8 mouse cellular contexts compared by ENCODE assay signal in the genomic region with DNA sequence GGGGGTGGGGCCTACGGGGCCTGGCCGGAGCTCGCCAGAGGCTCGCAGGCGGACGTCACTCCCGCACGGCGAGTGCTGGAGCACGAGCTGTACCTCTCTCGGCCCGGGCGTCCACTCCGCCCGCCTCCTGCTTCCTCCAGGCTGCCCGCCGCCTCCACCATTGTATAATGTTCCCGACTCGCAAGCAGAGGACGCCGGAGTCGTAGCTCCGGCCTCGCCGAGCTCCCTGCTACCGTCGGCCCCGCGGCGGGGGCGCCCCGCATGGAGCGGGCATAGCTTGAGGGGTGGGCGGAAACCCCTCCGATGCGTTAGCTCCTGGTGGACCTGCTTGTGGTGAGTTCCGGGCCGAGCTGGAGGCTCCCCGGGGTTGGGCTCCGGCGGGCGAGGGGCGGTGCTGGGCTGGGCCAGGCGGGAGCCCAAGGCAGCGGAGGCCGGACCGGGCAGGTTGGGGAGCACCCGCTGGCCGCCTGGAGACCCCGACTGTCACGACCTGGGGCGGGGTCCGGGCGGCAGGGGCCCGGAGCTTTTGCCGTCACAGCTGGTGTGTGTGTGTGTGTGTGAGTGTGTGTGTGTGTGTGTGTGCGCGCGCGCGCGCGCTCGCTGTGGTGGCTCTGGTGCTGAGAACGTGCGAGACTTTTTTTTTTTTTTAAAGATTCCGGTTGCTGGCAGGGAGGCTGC.
DNase-seq lines count a peak whose midpoint lies in the region; ATAC-seq lines count a peak whose summit lies in the region.

No protein-coding gene starts in this region.

- peak; percentile 90 for ATAC-seq in embryonic facial prominence, embryonic 13.5 days (ENCODE audit: insufficient number of reproducible peaks, insufficient read depth, low FRiP score, low TSS enrichment, low read depth)
- peak; percentile 91 for ATAC-seq in limb, embryonic 12.5 days (ENCODE audit: insufficient number of reproducible peaks, insufficient read depth, low FRiP score, low TSS enrichment, low read depth)
- peak; percentile 94 for ATAC-seq in midbrain, embryonic 14.5 days (ENCODE audit: low FRiP score, low TSS enrichment)

- H3K4me2 ChIP-seq in embryonic facial prominence, embryonic 13.5 days, result peak overlapping the region; percentile 76
- peak overlapping the region; percentile 61 for H3K4me2 ChIP-seq in limb, embryonic 12.5 days
- H3K4me2 ChIP-seq in midbrain, embryonic 14.5 days (ENCODE audit: low read length), result peak overlapping the region; percentile 85

- DNase-seq in CD4-positive, CD25-positive, alpha-beta regulatory T cell, adult 2 months (ENCODE audit: low read depth, low spot score), result peak; percentile 89
- peak; percentile 88 for DNase-seq in MN1 (ENCODE audit: low spot score)
- DNase-seq in heart, postnatal 36 days, result peak; percentile 75 to 92
- DNase-seq in midbrain, embryonic 14.5 days, result peak; percentile 82
- peak; percentile 56 to 58 for DNase-seq in spleen, postnatal 14 days (ENCODE audit: low spot score in 2 of 2)
- DNase-seq in cerebellum, adult 18-20 months, result no peak

- no peaks in the 10 kb centered on the region for H3K36me3 ChIP-seq in embryonic facial prominence, embryonic 13.5 days
- no peaks in the 10 kb centered on the region for H3K36me3 ChIP-seq in limb, embryonic 12.5 days
- H3K36me3 ChIP-seq in midbrain, embryonic 14.5 days (ENCODE audit: control insufficient read depth, insufficient read depth, low read length), result no peaks in the 10 kb centered on the region

- peak overlapping the region; percentile 84 for H3K4me3 ChIP-seq in embryonic facial prominence, embryonic 13.5 days
- H3K4me3 ChIP-seq in limb, embryonic 12.5 days (replicated peaks), result peak overlapping the region; percentile 83
- H3K4me3 ChIP-seq in midbrain, embryonic 14.5 days (replicated peaks; ENCODE audit: low read depth, low read length), result peak overlapping the region; percentile 90

- intact Hi-C loops in heart, postnatal 36 days (cut with DNase I), result loop anchor here (1.0 to 10.0 kb wide), 4 partner anchors 40 to 517 kb away; a partner anchor contains a TSS

- peaks cover 32% of the 10 kb centered on the region for H3K4me1 ChIP-seq in embryonic facial prominence, embryonic 13.5 days
- H3K4me1 ChIP-seq in limb, embryonic 12.5 days (replicated peaks), result peaks cover 37% of the 10 kb centered on the region
- peaks cover 35% of the 10 kb centered on the region for H3K4me1 ChIP-seq in midbrain, embryonic 14.5 days (ENCODE audit: control insufficient read depth, insufficient read depth, low read length)

- H3K27ac ChIP-seq in embryonic facial prominence, embryonic 13.5 days, result peak overlapping the region; percentile 97
- peak overlapping the region; percentile 99 for H3K27ac ChIP-seq in limb, embryonic 12.5 days
- H3K27ac ChIP-seq in midbrain, embryonic 14.5 days (replicated peaks; ENCODE audit: low read depth, low read length), result peak overlapping the region; percentile 93

- 0% methylated on average over 61 of the region's 67 CpGs for WGBS in embryonic facial prominence, embryonic 13.5 days
- 1% methylated on average over 65 of the region's 67 CpGs for WGBS in limb, embryonic 12.5 days
- under 1% methylated on average over 65 of the region's 67 CpGs for WGBS in midbrain, embryonic 14.5 days

- H3K27me3 ChIP-seq in embryonic facial prominence, embryonic 13.5 days, result no peaks in the 10 kb centered on the region
- H3K27me3 ChIP-seq in limb, embryonic 12.5 days, result no peaks in the 10 kb centered on the region
- H3K27me3 ChIP-seq in midbrain, embryonic 14.5 days (ENCODE audit: control insufficient read depth, insufficient read depth, low read length), result no peaks in the 10 kb centered on the region

- no peaks in the 10 kb centered on the region for H3K9me3 ChIP-seq in embryonic facial prominence, embryonic 13.5 days
- H3K9me3 ChIP-seq in limb, embryonic 12.5 days, result no peaks in the 10 kb centered on the region
- no peaks in the 10 kb centered on the region for H3K9me3 ChIP-seq in midbrain, embryonic 14.5 days (ENCODE audit: control insufficient read depth, low read length)

- peak overlapping the region; percentile 93 for H3K9ac ChIP-seq in embryonic facial prominence, embryonic 13.5 days
- H3K9ac ChIP-seq in limb, embryonic 12.5 days (replicated peaks), result peak overlapping the region; percentile 89
- peak overlapping the region; percentile 91 for H3K9ac ChIP-seq in midbrain, embryonic 14.5 days (replicated peaks; ENCODE audit: low read length)

Comparison
In these comparisons a context has a peak if more than half of its experiments do, and no peak if none do; other contexts are left out.
1. DNase-seq: peak in CD4-positive, CD25-positive, alpha-beta regulatory T cell, adult 2 months (single experiment), MN1 (single experiment), heart, postnatal 36 days (2 of 2), midbrain, embryonic 14.5 days (single experiment) and spleen, postnatal 14 days (2 of 2); none in cerebellum, adult 18-20 months (0 of 2).
2. Peak in every context shown above with its lines, with median percentiles within 50 percentile points of each other: ATAC-seq, H3K27ac ChIP-seq, H3K4me2 ChIP-seq, H3K4me3 ChIP-seq and H3K9ac ChIP-seq.